Mouse (Mus musculus) heart, embryonic 14.5 days (tissue): Measurements from ENCODE around the gene Pgm2l1. TPM values are rescaled to one million over a fixed set of nuclear protein-coding genes. Genes with fewer than 3 reads are reported as not detected.

ENCODE experiments used
- ATAC-seq: fragments of 200-750 bp; cut with Nextera tagmentation; 2 replicates; pipeline ENCODE4 v1.8.0; 2017; ENCODE audit warnings: low read depth, moderate TSS enrichment; ENCODE audit not compliant: insufficient number of reproducible peaks, insufficient read depth, low FRiP score
- H3K27ac ChIP-seq, 2 experiments: fragments of 200-500 bp in 1 of 2; fragments of 300-500 bp in 1 of 2; sonication (generic) in 1 of 2; replicated peaks in 1 of 2; 2 replicates each; pipeline ENCODE4 v1.5.1; 2012 to 2014; ENCODE audit warnings: low read depth in 2 of 2, low read length in 2 of 2, control low read depth in 1 of 2, mild to moderate bottlenecking in 1 of 2, mixed read lengths in 1 of 2; ENCODE audit not compliant: control insufficient read depth in 1 of 2, insufficient read depth in 1 of 2
- H3K27me3 ChIP-seq: fragments of 300-500 bp; sonication (generic); 2 replicates; pipeline ENCODE4 v1.6.1; 2014; ENCODE audit warnings: mild to moderate bottlenecking, low read length, control low read depth; ENCODE audit not compliant: control insufficient read depth, insufficient read depth
- H3K36me3 ChIP-seq: fragments of 300-500 bp; sonication (generic); 2 replicates; pipeline ENCODE4 v1.6.1; 2014; ENCODE audit warnings: mild to moderate bottlenecking, control low read depth, low read length, mixed read lengths; ENCODE audit not compliant: control insufficient read depth, insufficient read depth
- H3K4me1 ChIP-seq, 2 experiments: fragments of 200-500 bp in 1 of 2; fragments of 300-500 bp in 1 of 2; sonication (generic) in 1 of 2; 2 replicates each; pipeline ENCODE4 v1.6.1; 2012 to 2014; ENCODE audit warnings: low read length in 2 of 2, control low read depth in 1 of 2, mixed read lengths in 1 of 2; ENCODE audit not compliant: control insufficient read depth in 2 of 2, insufficient read depth in 2 of 2
- H3K4me2 ChIP-seq: fragments of 300-500 bp; sonication (generic); 2 replicates; pipeline ENCODE4 v1.6.1; 2014; ENCODE audit warnings: mild to moderate bottlenecking, low read length
- H3K4me3 ChIP-seq, 2 experiments: fragments of 200-500 bp in 1 of 2; fragments of 300-500 bp in 1 of 2; sonication (generic) in 1 of 2; 2 replicates each; pipeline ENCODE4 v1.5.1; 2012 to 2014; ENCODE audit warnings: low read length in 2 of 2, mild to moderate bottlenecking in 2 of 2, control low read depth in 1 of 2, low read depth in 1 of 2, moderate library complexity in 1 of 2; ENCODE audit not compliant: control insufficient read depth in 1 of 2, insufficient read depth in 1 of 2
- H3K9ac ChIP-seq: fragments of 300-500 bp; sonication (generic); 2 replicates; pipeline ENCODE4 v1.6.1; 2014; ENCODE audit warnings: mild to moderate bottlenecking, low read length
- H3K9me3 ChIP-seq: fragments of 300-500 bp; sonication (generic); 2 replicates; pipeline ENCODE4 v1.6.1; 2016; ENCODE audit warnings: low read length, control low read depth; ENCODE audit not compliant: control insufficient read depth
- WGBS: fragments of 180-500 bp; shearing (Covaris S2); extraction: QIAGEN DNeasy Blood & Tissue Kit; methylation state at CpG from one replicate; pipeline ENCODE4 v1.1.7; 2014; 5-methylcytosine and 5-hydroxymethylcytosine counted together
- polyA plus RNA-seq: library from polyadenylated mRNA; unstranded; fragments of >200 nt; fragmentation: Nextera tagmentation; extraction: Ambion mirVana; gene quantifications from 2 replicates; pipeline ENCODE4 v1.2.1, GENCODE M21; 2014

Pgm2l1 gene
- polyA plus RNA-seq, 1 experiment from 2014 or later, result 2.1 TPM

- Histone ChIP-seq H3K4me1 (peaks cover 0 to 4% of the 10 kb centered on the region in 2 experiments; a peak in 2 of 4 replicates), H3K4me2 (no peak overlapping the region), H3K36me3 (no peaks in the 10 kb centered on the region), H3K9ac (no peak overlapping the region), H3K4me3 (no peak overlapping the region), H3K9me3 (no peaks in the 10 kb centered on the region), H3K27me3 (peaks cover 34% of the 10 kb centered on the region), H3K27ac (no peak overlapping the region)
- no peak for ATAC-seq
- WGBS, result 62% methylated on average over 3 of the region's 3 CpGs
These were observed 44.8 kb upstream of the Pgm2l1 start for GRCm38 (mm10) chr7:100182388-100182787.

- Histone ChIP-seq H3K36me3 (no peaks in the 10 kb centered on the region), H3K9me3 (no peaks in the 10 kb centered on the region), H3K27ac (no peak overlapping the region), H3K4me1 (no peaks in the 10 kb centered on the region), H3K9ac (no peak overlapping the region), H3K4me3 (no peak overlapping the region), H3K27me3 (peaks cover 9% of the 10 kb centered on the region; the same call in 1 of the 2 replicates), H3K4me2 (no peak overlapping the region)
- 19% methylated on average over 7 of the region's 7 CpGs for WGBS
- no peak for ATAC-seq
These were observed 39.6 kb upstream of the Pgm2l1 start for GRCm38 (mm10) chr7:100187601-100188000.

- Histone ChIP-seq H3K9me3 (no peaks in the 10 kb centered on the region), H3K36me3 (no peaks in the 10 kb centered on the region)
- WGBS, result 51% methylated on average over 4 of the region's 4 CpGs
These were observed 37.0 kb upstream of the Pgm2l1 start for GRCm38 (mm10) chr7:100190167-100190566.

GRCm38 (mm10) chr7:100190778-100191177 is 36.4 kb upstream of the Pgm2l1 start:
- under 1% methylated on average over 4 of the region's 4 CpGs for WGBS
- Histone ChIP-seq H3K36me3 (no peaks in the 10 kb centered on the region), H3K9me3 (no peaks in the 10 kb centered on the region), H3K4me3 (no peak overlapping the region), H3K4me1 (no peaks in the 10 kb centered on the region), H3K4me2 (no peak overlapping the region), H3K27ac (no peak overlapping the region), H3K9ac (no peak overlapping the region), H3K27me3 (peaks cover 9% of the 10 kb centered on the region; the same call in 1 of the 2 replicates)
- no peak for ATAC-seq

More at GRCm38 (mm10) chr7:100190167-100190566, 37.0 kb upstream of the Pgm2l1 start:
- no peak overlapping the region for H3K9ac ChIP-seq
- no peaks in the 10 kb centered on the region for H3K4me1 ChIP-seq
- no peak overlapping the region for H3K4me3 ChIP-seq
- H3K4me2 ChIP-seq, result no peak overlapping the region
- ATAC-seq, result no peak
- no peak overlapping the region for H3K27ac ChIP-seq
- H3K27me3 ChIP-seq, result peaks cover 9% of the 10 kb centered on the region; the same call in 1 of the 2 replicates

- H3K4me2 ChIP-seq, result no peak overlapping the region
- H3K36me3 ChIP-seq, result no peaks in the 10 kb centered on the region
- no peaks in the 10 kb centered on the region for H3K4me1 ChIP-seq
- no peaks in the 10 kb centered on the region for H3K27me3 ChIP-seq
- H3K9me3 ChIP-seq, result no peaks in the 10 kb centered on the region
- no peak overlapping the region for H3K27ac ChIP-seq
- ATAC-seq, result no peak
- WGBS, result 82% methylated on average over 3 of the region's 3 CpGs
- no peak overlapping the region for H3K9ac ChIP-seq
- H3K4me3 ChIP-seq, result no peak overlapping the region
These were observed 26.0 kb upstream of the Pgm2l1 start for GRCm38 (mm10) chr7:100201191-100201590.

- 51% methylated on average over 3 of the region's 3 CpGs for WGBS
- Histone ChIP-seq H3K4me2 (no peak overlapping the region), H3K9me3 (no peaks in the 10 kb centered on the region), H3K4me1 (peaks cover 6 to 10% of the 10 kb centered on the region in 2 experiments), H3K9ac (no peak overlapping the region), H3K4me3 (no peak overlapping the region), H3K27me3 (no peaks in the 10 kb centered on the region), H3K36me3 (no peaks in the 10 kb centered on the region), H3K27ac (no peak overlapping the region)
- ATAC-seq, result no peak
These were observed 23.6 kb upstream of the Pgm2l1 start for GRCm38 (mm10) chr7:100203616-100204015.

- Histone ChIP-seq H3K27me3 (no peaks in the 10 kb centered on the region), H3K4me3 (no peak overlapping the region), H3K4me1 (peaks cover 6 to 10% of the 10 kb centered on the region in 2 experiments), H3K9ac (no peak overlapping the region), H3K9me3 (no peaks in the 10 kb centered on the region), H3K36me3 (no peaks in the 10 kb centered on the region), H3K27ac (no peak overlapping the region), H3K4me2 (no peak overlapping the region)
- 85% methylated on average over 6 of the region's 6 CpGs for WGBS
- ATAC-seq, result no peak
These were observed 22.3 kb upstream of the Pgm2l1 start for GRCm38 (mm10) chr7:100204871-100205270.

GRCm38 (mm10) chr7:100206144-100206543 is 21.1 kb upstream of the Pgm2l1 start:
- H3K27ac ChIP-seq, result no peak overlapping the region
- ATAC-seq, result no peak
- H3K9ac ChIP-seq, result no peak overlapping the region
- 87% methylated on average over 2 of the region's 2 CpGs for WGBS
- peaks cover 6 to 10% of the 10 kb centered on the region in 2 experiments for H3K4me1 ChIP-seq
- no peak overlapping the region for H3K4me2 ChIP-seq
- no peak overlapping the region for H3K4me3 ChIP-seq
- H3K9me3 ChIP-seq, result no peaks in the 10 kb centered on the region
- H3K36me3 ChIP-seq, result no peaks in the 10 kb centered on the region
- H3K27me3 ChIP-seq, result no peaks in the 10 kb centered on the region
